Mouse (Mus musculus) heart, adult 11 months (tissue): Measurements from ENCODE around the gene Foxl1.
A peak's percentile ranks its signal among the peaks of the same experiment; 100 is the strongest.

Experiments
- DNase-seq: peaks from one replicate; pipeline ENCODE4 v3.0.0; 2022

Gene Foxl1

GRCm38 (mm10) chr8:121170626-121171552 is 43.1 kb downstream of the Foxl1 start:
- peak; percentile 98 for DNase-seq

DNA sequence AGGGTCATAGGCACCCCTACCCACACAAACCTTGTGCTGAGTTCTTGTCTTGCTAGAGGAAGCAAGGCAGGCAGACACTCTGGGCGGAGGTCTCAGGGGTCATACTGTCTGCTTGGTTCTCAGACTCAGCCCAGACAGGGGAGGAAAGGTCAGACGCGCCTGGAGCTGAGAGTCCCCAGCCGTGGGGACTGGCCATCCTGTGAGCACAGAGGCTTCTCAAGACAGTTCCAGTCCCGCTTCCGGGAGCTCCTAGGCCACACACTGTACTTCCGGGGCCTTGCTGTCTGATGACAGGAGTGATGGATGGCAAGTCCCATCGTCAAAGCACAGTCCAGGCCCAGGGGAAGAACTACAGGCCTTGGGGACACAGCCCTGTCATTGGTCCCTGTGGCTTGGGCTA is 44.8 kb downstream of the Foxl1 start:
- DNase-seq = peak; percentile 93

- peak; percentile 88 for DNase-seq
These were observed 46.4 kb downstream of the Foxl1 start for GRCm38 (mm10) chr8:121174178-121174577.

DNA sequence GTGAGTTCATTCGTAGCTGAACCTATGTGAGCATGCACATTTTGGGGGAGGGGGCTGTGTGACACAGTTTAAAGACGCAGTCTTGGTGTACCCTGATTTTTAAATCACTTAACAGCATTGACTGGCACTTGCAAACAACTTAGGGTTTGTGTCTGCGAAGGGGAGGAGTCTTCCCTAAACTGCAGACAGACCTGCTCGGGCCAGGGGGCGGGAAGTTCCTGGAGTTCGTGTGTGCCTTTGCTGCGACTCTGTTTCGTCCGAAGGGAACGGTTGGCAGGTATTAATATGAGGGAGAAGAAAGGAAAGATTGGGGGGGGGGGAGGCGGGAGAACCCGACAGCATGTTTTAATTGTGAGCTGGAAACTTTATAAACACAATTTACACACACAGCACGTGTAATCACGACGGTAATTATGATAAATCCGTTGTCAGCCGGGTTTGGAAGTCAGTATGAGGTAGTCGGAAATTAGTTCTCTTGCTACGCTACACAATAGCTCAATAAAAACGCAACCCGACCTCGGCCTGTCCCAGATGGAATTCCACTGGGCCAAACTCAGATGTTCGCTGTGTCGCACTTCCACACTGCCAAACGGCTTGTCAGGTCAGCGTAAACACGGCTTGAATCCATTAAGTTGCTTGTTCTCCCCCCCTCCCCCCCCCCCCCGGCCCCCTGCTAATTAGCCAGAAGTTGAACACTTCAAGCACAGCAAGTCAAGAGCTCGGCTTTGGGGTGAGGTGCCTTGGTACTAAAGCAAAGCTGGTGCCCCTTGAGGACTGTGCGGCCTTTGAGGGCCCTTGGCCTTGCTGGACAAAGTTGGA is 47.2 kb downstream of the Foxl1 start:
- DNase-seq = no peak

DNA sequence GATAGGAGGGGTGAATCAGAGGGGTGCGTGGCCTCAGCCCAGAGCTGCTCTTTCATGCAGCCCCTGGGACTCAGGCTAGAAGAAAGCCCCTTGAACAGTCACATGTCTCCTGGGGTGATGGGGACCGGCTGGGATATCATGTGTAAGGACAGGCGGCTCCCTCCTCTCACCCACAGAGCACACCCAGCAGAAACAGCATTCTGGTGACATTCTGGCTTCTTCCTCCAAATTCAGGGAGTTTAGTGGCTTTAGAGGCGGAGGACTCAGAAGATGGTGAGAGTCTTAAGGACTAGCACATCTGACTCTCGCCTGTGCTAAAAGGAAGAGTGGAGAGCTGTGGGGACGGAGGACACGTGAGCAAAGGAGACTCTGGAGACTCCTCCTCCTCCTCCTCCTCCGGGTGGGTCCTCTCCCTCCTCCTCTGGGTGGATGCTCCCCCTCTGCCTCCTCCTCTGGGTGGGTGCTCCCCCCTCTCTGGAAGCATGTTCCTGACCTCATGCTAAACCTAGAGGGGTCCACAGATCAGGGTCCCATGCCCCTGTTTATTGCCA is 47.9 kb downstream of the Foxl1 start:
- DNase-seq = peak; percentile 89

DNA sequence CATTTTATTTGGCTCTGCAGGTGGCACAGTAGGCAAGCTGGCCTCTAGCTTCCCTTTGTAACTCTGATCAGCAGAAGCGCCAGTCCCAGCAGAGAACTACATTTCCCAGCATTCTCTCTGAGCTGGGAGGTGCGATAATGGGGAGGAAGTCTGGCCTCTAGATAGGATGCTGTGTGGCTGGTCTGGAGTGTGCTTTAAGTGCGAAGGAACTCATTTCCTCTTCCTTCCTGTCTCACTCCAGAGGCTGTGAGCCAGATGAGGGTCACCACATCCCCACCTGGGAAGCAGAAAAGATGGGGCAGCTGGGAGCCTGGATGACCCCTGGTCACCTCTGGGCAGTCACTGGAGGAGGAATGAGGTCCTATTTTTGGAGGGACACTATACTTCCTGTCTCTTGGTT is 48.6 kb downstream of the Foxl1 start:
- peak; percentile 93 for DNase-seq
